Mouse (Mus musculus): ENCODE measurements around the gene Speg. TPM values are rescaled to one million over a fixed set of nuclear protein-coding genes. Genes with fewer than 3 reads are reported as not detected.

The Speg gene
- total RNA-seq, 2 experiments from 2014 or later, result 121 to 123 TPM

DNA sequence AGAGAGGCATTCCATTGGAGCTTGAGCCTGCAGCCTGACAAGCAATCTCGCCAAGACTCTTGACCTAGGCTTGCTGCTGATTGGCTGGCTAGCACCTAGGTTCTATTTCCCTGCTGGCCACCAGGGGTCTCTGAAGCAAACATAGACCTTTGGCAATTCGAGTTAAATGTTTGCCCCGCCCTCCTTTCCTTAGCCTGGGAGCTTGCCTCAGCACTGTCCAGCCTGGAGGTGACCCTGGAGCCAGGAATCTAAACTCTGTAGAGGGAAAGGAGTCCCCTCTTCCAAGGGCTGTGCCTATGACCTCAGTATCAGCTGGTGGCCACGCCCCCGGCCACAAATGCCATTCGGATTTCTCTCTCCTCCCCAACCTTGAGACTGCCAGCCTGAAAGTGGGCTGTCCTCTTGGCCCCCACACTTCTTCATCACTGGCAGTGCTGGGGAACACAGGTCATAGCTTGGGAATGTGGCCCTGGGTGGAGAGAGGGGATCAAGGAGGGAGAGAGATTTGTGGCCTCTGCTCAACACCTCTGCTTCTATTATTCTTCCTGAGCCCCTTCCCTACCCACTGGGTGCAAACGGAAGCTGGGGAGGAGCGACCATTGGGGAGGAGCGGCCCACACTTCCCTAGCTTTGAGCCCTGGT lies 23.8 kb downstream of the Speg start:
- peak; percentile 89 for DNase-seq

GRCm38 (mm10) chr1:75399755-75400492 lies 24.8 kb downstream of the Speg start:
- peak; percentile 91 for DNase-seq

- no peak for DNase-seq
Measured at GRCm38 (mm10) chr1:75400493-75401115, 25.5 kb downstream of the Speg start.

GRCm38 (mm10) chr1:75405547-75405946 lies 30.4 kb downstream of the Speg start:
- DNase-seq, result no peak

DNA sequence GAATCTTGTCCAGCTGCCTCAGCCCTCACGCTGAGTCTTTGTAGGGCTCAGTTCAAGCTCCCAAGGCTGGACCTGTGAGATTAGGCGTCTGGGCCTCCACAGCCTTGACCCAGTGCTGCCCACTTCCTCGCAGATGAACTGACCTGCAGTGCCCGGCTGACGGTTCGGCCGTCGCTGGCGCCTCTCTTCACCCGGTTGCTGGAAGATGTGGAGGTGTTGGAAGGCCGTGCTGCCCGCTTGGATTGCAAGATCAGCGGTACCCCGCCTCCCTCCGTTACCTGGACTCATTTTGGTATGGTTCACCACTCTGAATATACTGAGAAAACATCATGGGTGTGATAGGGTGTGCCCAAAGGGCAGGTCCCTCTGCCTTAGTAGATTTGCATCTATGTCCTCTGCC lies 31.1 kb downstream of the Speg start:
- DNase-seq, result no peak

GRCm38 (mm10) chr1:75407056-75407455 lies 32.0 kb downstream of the Speg start:
- no peak for DNase-seq

DNA sequence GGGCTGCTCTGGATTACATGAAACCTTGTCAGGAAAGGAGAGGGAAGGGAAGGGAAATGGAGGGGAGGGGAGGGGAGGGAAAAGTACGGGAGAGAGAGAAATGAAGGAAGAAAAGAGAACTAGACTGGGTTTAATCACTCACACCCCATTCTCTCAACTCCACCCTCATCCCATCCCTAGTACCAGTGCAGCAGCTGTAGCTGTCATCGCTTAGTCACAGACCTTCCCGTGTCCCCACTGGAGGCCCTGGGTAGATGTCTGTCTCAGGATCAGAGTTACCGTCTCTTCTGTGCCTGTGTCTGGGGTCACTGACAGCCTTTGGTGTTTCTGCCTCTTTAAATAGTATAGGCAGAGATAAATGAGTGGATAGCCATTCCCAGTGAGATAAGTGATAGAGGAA lies 33.1 kb downstream of the Speg start:
- DNase-seq, result no peak

DNA sequence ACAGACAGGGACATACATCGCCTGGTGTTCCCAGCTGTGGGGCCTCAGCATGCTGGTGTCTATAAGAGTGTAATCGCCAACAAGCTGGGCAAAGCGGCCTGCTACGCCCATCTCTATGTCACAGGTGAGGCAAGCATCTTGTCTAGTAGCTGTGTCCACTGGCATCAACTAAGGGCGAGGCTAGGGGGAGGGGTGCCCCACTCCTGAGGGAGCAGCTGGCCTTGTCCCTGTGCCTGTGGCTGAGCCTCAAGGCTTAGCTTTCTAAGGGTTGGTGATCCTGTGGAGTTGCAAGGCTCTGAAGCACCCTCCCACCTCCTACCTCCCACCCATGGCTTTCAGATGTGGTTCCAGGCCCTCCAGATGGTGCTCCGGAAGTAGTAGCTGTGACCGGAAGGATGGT lies 34.9 kb downstream of the Speg start:
- no peak for DNase-seq

DNA sequence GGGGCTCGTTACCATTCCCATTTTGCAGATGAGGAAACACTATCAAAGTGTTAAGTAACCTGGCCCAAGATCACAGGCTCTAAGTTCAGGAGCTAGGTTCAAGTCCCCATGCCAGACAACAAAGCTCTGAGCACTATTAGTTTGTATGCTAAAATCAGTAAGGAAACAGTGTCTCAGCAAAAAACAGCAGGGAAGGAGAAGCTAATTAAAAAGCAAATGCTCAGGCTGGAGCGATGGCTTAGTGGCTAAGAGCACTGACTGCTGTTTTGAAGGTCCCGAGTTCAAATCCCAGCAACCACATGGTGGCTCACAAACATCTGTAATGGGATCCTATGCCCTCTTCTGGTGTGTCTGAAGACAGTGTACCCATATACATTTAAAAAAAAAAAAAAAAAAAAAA lies 37.1 kb downstream of the Speg start:
- no peak for DNase-seq

DNA sequence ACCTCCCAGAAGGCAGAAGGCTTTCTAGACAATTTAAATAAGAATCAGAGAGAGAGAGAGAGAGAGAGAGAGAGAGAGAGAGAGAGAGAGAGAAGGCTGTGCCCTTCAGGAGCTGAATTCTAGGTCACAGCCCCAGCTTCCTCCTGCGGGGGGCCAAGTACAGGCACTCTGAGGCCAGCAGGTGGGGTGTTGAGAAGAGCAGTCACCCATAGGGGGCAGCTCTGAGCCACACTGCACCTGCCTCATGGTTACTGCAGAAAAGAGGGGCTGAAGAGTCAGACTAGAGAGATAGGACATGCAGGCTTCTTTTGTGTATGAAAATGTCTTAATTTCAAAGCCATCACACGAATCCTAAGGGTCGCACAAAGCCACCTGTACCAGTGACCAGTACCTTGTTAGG lies 38.7 kb downstream of the Speg start:
- DNase-seq, result peak; percentile 73

- no peak for DNase-seq
Measured at GRCm38 (mm10) chr1:75421794-75422193, 46.7 kb downstream of the Speg start.

- no peak for DNase-seq
Measured at GRCm38 (mm10) chr1:75422216-75422822, 47.2 kb downstream of the Speg start.

GRCm38 (mm10) chr1:75422823-75423471 lies 47.9 kb downstream of the Speg start:
- DNase-seq, result peak; percentile 53

DNA sequence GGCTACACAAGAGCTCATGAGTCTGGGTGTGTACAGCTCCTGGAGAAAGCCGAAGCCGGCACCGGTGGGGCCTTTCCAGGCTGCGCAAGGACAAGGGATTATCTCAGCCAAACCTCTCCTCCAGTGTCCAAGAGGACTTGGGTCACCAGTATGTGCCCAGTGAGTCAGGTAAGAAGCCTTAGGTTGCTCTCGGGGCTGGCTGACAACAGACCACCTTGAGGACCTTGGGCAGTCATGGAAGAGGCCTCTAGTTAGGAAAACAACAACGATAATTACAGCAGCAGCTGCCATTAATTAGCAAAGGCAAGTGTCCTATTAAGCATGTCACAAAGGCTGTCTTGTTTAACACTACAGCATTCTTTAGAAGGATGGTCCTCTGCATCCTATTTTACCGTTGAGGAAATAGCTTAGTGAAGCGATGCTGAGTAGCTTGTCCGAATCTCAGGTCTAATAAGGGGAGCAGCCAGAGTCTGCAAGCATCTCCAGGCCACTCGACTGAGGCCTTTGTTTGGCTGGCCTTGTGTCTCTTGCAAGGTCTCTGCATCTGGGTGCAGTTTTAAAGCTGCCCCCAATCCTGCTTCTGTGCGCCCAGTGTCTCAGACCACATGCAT lies 48.8 kb downstream of the Speg start:
- DNase-seq, result no peak

- peak; percentile 66 for DNase-seq
Measured at GRCm38 (mm10) chr1:75425796-75426471, 50.8 kb downstream of the Speg start.

DNA sequence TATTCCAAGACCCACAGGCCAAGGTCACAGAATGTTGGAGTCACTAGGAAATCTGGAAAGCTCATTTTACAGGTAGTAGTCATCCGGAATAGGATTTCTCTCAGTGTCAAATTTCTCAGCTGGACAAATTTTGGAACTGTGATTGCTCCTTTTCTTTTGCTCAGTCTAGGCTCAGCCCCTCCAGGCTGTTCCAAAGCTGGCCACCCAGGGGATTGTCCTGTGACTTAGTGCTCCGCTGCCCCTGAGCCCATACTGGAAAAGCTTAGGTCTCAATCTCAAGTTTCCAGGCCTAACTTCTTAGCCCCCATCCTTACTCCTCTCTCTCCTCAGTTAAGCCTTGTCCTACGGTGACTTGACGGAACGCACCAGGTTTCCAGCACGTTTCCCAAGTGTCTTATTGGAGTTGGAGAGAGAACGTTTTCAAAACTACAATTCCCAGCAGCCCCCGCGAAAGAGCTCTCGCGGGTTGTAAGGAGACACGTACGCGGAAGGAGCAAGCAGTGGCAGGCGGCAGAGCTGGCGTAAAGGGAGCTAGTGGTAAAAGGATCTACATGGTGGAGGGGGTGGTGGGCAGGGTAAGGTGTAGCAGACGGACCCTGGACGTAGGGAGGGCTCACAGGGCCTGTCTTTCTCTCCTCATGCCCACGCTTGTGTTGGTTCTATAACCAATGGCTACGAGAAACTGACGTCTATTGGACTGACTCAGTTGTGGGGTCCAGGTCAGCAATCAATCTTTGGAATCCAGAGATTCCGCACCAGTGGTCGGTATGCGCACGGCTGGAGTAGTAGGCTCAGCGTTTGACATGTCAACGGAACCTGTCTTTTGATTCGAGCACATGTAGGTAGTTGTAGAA lies 60.6 kb downstream of the Speg start, which contains the start of gene Gmppa:
Gene Gmppa (plus strand): TSS at position 456 of the 854 bp plus-strand sequence.
- peak; percentile 81 for DNase-seq

DNA sequence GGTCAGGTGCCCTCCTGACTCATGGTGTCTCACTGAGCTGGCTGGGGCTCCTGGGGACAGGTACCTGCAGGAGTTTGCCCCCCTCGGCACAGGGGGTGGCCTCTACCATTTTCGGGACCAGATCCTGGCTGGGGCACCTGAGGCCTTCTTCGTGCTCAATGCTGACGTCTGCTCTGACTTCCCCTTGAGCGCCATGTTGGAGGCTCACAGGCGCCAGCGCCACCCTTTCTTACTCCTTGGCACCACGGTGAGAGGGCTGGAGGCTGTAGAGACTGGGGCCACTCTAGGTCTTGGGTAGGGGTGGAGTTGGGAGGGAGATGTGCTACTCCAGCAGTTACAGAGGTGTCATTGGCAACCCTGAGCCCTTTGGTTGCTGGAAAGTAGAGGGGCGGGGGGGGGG lies 63.7 kb downstream of the Speg start:
- no peak for DNase-seq

GRCm38 (mm10) chr1:75440661-75441060 lies 65.6 kb downstream of the Speg start:
- DNase-seq, result no peak

DNA sequence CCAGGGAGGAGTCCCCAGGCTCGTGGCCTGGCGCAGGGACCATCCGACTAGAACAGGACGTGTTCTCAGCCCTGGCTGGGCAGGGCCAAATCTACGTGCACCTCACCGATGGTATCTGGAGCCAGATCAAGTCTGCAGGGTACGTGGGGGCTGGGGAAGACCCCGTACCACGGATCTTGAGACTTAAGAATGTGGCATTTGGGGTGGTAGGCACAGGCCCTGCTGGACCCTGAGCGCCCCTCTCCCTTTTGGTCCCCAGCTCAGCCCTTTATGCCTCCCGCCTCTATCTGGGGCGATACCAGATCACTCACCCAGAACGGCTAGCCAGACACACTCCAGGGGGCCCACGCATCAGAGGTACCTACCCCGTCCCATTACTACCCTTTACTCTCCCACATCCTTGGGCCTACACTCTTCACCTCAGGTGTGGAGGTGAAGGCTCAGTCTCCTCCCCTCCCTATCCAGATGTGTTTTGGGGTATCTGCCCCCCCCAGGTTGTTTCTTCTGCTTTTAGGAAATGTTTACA lies 66.4 kb downstream of the Speg start:
- no peak for DNase-seq

DNA sequence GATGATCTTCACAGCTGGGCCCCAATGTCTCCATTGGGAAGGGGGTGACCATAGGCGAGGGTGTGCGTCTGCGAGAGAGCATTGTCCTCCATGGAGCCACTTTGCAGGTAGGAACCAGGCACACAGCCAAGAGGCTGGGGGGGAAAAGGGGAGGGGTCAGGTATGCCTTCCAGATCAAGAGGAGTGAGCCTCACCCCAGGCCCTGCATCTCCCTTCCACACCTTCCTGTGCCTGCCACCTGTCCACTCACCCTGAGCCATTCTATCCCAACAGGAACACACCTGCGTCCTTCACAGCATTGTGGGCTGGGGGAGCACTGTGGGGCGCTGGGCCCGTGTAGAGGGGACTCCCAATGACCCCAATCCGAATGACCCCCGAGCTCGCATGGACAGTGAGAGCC lies 67.1 kb downstream of the Speg start:
- no peak for DNase-seq

Measured in heart, postnatal 4 days (tissue).